Mouse (Mus musculus) erythroblast, adult 5-6 weeks (primary cell): ENCODE results near the gene Vhl. TPM values are rescaled to one million over a fixed set of nuclear protein-coding genes. Genes with fewer than 3 reads are reported as not detected.
"Not testable (repeated sequence)": the region's sequence is repeated elsewhere in the genome, so short reads cannot be mapped to it uniquely, and the experiment has no call there.

Experiments
- ATAC-seq: replicated peaks from 2 replicates; pipeline ENCODE4 v1.8.0; 2016; ENCODE audit warnings: moderate number of reproducible peaks, mild to moderate bottlenecking, moderate TSS enrichment, inconsistent platforms; ENCODE audit not compliant: poor library complexity, low FRiP score, severe bottlenecking
- total RNA-seq, 2 experiments: library from RNA; stranded (forward) in 1 of 2; stranded (reverse) in 1 of 2; fragments of 150-400 nt in 1 of 2; fragments of 200-764, 138-1000 nt in 1 of 2; gene quantifications; 2 replicates each; pipeline versions ENCODE4 v1.2.3 to v1.2.4; 2015 to 2017; ENCODE audit warnings: low replicate concordance in 2 of 2

The Vhl gene
- total RNA-seq, 2 experiments from 2014 or later, result 3.6 to 6.3 TPM

DNA sequence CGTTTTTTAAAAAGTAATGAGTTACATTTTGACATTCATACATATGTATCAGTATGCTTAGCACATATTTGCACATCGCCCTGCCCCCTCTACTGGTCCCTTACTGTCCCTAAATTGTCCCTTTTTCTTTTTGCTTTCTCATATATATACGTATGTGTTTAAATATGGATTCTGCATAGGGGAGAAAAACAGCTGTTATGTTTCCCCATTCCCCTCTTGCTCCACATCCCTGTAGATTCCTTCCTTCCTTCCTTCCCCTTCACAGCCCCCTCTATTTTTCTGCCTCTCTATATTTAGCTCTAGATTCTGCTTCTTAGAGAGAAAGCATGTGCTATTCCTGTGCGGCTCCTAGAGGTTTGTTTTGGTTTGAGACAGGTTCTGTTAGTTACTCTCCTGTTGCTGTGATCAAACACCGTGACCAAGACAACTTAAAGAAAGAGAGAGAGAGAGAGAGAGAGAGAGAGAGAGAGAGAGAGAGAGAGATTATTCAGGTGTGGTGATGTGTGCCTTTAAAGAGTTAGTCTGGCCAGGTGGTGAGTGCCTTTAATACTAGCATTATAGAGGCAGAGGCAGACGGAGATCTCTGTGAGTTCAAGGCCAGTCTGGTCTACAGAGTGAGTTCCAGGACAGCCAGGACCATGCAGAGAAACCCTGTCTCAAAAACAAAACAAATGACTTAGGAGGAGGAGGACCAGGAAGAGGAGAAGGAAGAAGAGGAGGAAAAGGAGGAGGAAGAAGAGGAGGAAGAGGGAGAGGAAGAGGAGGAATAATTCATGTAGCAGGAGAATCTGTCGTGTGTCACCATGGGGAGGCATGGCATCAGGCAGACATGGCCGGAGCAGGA lies 36.1 kb downstream of the Vhl start:
- ATAC-seq, result no peak

DNA sequence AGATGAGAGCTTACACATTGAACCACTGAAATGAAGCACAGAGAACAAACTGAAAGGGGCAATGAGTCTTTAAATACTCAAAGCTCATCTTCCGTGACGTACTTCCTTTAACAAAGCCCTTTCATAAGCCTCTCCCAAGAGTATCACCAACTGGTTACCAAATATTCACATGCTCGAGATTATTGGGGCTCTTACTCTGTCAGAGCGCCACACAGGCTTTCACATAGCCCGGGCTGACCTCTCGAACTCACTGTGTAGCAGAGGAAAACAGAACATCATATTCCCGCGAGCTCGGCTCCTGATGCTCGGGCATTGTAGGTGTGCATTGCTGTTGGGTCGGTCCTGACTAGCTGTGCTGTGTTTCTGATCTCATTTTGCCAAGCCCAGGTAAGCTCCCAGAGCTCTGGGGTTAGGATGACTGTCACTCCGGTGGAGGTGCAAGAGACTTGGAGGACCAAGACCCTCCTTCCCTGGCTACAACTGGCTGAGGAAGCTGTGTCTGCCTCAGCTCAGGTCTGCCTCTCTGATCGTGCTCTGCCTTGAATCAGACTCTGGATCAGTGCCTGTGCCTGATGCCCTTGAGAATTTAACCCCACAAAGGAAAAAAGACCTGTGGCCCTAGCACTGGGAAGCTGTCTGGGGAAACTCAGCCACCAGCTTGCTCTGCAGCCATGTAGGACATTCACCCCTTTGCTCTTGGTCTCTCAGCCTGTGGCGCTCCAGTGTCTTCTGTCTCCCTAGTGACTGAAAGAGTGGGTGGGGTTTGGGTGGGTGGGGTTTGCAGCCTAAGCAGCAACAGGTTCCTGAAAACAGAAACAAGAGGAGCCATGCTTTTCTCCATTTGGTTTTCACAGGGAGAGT lies 37.0 kb downstream of the Vhl start:
- ATAC-seq, result no peak

DNA sequence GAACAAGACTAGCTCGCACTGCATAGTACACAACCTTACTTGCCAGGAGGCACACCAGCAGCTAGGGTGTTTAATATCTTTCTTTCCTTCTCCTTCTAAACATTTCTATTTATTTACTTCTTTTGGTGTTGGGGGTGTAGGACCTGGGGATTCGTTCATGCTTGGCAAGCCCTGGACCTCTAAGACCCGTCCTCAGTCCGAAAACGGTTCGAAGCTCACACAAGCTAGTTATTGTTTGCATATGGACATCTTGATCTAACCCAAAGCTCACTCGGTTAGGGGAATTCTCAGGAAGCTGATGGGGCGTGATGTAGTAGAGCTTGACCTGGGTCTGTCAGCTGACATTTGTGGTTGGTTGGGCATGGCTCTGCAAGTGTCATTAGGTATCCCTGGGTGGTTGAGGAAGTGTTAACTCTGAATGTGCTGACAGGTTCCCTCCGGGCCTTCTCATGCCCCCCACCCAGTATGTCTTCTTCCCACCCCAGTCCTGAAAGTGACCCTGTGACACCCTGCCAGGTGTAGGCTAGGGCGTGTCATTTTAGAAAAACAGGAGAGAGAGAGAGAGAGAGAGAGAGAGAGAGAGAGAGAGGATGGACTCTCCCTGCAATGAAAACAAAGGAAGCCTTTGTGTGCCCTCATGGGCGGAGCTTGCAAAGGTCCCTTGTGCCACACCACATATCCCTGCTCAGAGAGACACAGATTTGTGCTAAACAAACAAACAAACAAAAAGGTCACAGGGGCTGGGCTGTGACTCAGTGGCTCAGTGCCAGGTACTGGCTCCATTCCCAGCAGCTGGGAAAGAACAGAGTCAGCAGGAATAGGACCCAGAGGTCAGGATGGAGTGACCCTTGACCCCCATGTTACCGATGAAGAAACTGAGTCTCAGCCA lies 37.8 kb downstream of the Vhl start:
- no peak for ATAC-seq

DNA sequence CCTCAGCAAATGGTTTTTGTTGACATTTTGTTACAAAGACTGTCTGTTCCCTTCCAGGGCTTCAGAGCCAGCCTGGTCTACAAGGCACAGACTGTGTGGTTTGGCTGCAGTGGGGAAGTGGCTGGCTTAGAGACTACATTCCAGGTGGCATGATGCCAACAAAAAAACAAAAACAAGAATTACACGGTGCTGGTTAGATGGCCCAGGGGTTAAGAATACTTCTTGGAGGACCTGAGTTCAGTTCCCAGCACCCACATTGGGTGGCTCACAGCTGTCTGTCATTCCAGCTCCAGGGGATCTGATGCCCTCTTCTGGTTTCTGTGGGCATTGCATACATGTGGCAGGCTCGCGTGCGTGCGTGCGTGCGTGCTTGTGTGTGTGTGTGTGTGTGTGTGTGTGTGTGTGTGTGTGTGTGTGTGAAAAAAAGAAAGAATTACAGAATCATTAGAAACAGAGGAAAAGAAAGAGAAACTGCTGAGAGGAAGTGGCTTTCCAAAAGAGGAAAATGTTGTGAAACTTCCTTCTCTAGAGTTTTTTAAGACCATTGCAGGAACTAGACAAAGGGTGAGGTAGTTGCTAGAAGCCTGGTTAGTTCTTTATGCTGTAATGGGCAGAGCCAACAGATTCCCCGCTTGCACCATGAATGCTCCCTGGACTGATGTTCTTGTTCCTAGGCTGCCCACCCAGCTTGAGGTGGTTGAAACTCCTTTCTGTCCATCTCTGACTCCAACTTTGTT lies 39.4 kb downstream of the Vhl start:
- ATAC-seq, result no peak

DNA sequence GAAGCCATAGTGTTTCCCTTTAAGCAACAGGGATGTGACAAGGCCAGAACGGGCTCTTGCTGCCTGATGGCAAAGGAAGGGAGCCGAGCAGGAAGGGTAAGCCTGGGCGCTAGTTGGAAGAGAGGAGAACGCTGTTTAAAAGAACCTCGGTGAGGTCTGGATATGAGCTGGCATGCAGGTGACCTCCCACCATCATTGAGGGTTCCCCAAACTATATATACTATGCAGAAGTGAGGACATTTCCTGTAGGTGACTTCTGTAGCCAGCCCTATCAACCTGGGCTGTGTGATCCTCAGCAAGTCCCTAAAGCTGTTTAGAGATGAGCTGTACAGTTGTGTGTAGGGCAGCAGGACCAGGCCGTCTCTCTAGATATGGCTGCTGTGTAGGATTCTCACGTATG lies 40.5 kb downstream of the Vhl start:
- no peak for ATAC-seq

DNA sequence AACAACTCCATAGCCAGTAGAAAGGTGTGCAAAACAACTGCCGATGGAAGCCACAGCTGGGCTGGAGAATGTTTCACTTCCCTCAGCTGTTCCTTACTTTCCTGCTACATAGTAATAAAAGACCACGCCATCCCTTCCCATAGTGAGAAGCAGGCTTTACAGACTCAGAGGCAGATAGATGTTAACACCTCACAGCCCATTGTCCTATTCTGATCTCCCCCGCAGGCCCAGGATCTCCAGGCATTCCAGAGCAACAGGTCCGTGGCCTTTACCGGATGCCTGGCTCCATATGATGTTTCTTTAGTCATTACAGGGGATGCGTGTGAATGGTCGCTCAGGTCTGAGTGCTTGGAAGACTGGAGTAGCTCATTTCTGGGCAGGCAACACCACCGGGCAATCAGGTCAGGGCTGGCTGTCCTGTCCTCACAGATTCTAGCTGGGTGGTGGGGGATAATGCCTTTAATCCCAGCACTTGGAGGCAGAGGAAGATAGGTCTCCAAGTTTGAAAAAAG lies 43.9 kb downstream of the Vhl start:
- no peak for ATAC-seq

DNA sequence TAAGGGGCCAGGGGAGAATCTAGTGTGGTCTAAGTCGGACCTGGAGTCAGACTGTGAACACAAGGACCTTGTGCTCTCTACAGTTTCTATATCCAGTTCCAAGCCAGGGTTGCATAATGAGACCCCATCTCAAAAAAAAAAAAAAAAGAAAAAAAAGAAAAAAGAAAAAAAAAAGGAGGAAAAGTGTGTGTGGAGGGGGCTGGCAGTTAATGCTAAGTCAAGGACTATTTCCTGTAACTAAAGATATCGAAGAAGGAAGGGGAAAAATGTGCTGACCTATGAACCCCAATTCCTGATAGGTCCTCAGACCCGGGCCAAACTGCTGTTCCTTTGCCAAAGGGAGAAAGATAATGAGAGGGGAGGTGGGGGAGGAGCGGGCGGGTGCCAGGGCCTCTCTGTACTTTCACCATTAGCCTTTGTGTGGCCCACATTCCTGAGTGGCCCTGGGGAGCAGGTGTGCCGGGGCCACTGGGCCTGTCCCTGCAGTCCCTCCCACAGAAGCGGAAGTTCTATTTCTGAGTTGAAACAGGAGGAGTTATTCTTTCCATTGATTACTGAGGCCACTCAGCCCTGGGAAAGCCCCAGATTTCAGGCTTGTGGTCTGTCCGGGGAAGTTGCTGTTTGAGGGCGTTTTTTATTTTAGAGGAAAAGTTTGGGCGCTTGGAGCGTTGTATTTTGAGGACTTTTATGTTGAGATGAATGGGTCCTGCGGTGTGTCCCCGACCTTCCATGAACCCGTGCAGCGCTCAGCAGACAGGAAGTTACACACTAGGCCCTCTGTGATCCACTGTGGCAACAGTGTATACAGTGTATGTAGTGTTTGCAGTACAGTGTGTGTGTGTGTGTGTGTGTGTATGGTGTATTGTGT lies 44.8 kb downstream of the Vhl start:
- ATAC-seq, result no peak

DNA sequence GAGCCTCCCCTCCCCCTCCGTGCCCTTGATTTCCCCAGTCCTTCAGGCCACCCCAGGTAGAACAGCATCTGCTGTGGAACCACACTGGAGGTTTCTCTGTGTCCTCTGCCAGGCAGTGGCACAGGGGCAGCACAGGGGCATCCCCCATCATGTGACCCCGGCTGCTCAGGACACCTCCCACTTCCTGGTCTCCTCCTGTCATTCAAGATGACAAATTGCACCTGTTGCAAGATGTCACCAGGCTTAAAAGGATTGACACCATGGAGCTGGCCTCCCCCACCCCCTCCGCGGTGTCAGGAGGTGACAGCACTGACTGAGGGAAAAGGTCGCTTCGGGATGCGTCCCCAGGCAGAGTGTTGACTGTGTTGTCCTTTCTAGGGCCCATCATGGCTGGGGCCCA lies 46.1 kb downstream of the Vhl start:
- no peak for ATAC-seq

DNA sequence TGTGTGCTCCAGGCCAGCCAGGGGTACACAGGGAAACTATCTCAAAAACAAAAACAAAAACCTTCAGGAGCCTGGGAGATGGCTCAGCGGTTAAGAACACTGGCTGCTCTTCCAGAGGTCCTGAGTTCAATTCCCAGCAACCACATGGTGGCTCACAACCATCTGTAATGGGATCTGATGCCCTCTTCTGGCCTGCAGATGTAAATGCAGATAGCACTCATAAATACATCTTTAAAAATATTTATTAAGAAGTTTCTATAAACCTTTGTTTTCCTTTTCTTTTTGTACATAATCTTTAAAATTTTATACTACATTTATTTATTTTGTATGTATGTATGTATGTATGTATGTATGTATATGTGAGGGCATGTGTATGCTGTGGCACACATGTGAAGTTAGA lies 48.3 kb downstream of the Vhl start:
- ATAC-seq, result not testable (repeated sequence)

DNA sequence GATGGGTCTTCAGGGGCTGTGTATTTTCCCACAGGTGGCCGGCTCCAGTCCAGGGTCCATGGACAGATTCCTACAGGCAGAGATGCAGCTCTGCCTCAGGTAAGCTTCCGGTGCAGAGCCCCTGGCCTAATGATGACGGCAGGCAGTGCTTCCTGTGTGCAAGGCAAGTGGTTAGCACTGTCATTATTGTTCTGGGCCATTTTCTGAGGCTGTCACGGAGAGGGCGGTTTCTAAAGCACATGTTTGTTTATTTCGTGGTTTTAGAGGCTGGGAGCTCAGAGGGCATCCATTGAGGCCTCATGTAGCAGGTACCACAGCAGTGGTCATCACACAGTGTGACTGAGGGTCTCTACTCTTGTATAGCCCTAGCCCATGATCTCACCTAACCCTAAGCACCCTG lies 49.2 kb downstream of the Vhl start:
- no peak for ATAC-seq

DNA sequence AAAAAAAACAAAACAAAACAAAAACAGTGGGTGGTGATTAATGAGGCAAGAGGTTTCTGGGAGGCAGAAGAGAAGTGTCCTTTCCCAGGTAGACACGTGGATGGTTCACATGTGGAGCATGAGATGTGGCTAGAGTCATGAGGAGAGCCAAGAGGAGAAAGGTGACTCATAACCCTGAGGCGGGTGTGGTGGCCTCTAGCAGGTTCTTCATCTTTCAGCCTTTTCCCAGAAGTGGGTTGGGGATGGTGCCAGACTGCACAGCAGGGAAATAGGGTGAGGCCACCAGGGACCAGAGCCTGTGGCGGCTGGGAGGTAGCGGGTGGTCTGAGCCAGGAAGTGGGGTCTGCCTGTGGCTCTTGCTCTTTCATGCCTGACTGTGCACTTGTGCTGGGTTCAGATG lies 51.5 kb downstream of the Vhl start:
- ATAC-seq, result no peak

DNA sequence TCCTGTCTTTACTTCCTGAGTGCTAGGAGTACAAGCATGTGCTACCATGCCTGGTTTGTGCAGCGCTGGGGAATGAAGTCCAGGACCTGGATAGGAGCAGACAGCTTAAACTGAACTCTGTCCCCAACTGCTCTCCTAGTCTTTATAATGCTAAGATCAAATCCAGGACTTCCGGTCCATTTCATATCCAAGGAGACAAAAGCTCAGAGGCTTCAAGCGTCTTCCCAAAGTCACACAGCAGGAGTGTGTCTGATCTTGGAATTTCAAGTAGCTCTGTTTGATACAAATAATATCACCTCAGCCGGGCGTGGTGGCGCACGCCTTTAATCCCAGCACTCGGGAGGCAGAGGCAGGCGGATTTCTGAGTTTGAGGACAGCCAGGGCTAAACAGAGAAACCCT lies 52.2 kb downstream of the Vhl start:
- no peak for ATAC-seq

DNA sequence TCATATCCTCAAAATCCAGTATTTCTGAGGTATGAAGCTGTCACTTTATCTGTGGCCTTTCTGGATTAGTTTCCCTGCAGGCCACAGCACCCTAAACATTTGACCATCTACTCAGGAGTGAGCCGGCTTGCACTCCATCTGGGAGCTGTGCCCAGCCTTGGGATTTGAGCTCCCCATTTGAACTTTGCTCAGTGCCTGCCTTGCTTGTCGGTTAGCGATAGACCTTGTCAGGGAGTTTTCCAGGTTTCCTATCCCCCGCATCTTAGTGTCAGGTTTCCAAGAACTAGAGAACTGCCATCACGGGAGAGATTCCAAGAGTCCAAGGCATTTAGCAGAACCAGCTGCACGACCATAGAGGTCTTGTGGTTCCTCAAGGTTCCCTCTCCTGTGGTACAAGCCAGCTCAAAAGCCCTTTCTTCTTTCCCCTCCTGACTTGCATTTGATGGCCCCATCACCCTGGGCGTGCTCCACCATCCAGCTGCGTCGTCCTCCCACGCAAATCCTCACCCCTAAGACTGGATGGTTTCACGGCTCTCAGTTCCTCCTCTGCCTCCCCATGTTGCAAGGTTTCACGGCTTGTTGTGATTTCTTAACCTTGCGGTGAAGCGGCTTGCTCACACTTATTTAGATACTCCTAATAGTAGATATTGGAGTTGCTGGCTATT lies 53.4 kb downstream of the Vhl start:
- ATAC-seq, result no peak

DNA sequence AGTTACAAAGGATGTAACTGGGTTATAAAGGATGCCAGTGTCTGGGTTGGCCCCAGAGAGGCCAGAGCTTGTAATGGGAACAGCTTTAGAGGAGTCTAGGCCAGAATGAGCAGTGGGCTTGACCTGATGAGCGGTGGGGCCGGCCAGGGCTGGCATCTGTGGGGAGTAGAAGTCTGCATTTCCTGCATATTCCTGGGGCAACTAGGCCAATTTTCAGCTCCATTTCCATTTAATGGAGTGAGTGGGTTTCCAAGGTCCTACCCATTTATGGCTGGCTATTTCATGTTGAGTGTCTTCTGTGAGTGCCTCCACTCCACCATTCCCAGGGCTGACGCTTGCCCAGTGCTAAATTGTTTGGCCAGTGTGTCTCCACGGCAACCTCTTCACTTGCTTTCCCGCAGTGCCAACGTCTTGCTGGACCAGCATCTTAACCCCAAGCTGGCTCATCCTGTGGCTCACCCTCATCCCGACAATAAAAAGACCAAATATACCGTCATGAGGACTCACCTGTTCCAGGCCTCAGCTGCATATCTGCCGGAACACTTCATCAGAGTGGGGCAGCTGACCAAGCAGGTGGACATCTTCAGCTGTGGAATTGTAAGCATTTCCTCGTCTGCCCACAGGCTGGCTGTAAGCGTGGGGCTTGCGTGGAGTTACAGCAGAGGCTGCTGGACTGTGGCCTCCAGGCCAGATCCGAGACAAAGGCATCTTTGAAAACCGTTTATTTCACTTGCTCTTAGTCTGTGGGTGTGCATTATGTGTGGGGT lies 54.7 kb downstream of the Vhl start:
- no peak for ATAC-seq

DNA sequence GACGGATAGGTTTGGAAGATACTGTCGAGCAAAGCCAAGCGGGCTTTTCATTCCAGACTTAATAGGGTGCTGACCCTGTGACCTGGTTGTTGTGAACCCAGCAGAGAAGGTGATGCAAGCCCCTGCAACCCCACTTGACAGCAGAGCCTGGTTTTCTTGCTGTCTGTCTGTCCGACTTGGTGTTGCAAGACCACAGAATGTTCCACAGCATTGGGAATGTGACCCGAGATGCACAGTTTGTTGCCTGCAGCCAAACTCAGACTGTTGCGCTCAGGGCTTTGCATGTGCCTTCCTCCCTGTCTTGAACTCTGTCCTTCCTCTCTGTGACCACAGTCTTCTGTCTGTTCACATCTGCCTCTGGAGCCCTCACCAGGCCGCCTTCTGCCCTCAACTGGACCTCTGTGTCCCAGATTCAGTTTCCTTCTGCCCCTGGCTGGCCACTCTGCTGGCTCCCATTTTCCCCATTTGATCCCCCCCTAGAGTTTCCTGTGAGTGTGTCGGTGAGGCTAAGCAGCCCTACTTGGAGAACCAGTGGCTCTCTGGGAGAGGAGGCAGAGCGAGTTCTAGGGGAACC lies 56.3 kb downstream of the Vhl start:
- no peak for ATAC-seq
